Mouse (Mus musculus): Measurements from ENCODE around the gene Pax7. TPM values are rescaled to one million over a fixed set of nuclear protein-coding genes. Genes with fewer than 3 reads are reported as not detected.

Pax7 gene
- total RNA-seq, 1 experiment from 2014 or later, result not detected

DNA sequence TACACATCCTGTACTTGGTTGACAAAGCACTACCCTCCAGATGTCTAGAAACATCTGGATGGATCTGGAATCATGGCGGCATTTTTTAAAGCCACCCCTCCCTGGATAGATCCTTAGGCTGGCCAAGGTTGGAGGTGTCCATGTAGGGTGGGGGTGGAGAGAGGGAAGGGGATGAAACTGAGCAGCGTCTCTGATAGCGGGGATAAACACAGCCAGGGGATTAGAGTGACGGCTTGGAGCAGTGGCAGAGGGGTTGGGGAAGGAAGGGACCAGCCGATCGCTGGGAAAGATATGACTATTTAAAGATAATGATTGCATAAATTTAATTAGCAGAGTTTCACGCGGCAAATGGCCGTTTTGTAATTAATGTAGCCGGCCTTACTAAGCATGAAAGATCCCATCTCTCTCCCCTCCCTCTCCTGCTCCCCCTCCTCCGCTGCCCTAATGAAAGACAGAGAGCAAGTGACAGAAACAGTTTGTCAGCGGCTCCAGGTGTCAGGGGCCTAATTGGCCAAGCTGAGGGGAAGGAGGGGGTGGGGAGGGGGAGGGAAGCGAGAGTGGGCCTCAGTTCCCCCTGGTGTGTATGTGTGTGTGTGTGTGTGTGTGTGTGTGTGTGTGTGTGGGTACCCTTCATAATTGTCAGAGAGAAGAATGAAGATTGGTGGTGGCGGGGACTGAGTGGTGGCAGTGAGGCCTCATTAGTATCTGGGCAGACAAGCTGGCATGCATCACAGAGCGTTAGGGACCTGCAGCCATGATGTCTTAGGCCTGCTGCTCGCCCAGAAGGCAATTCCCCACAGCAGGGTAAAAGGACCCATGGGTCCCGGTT, 74.6 kb downstream of the Pax7 start:
- ATAC-seq (replicated peaks; ENCODE audit: low read depth, poor library complexity, severe bottlenecking), result no peak

GRCm38 (mm10) chr4:139756931-139757330, 76.4 kb downstream of the Pax7 start:
- ATAC-seq (replicated peaks; ENCODE audit: low read depth, poor library complexity, severe bottlenecking), result no peak

DNA sequence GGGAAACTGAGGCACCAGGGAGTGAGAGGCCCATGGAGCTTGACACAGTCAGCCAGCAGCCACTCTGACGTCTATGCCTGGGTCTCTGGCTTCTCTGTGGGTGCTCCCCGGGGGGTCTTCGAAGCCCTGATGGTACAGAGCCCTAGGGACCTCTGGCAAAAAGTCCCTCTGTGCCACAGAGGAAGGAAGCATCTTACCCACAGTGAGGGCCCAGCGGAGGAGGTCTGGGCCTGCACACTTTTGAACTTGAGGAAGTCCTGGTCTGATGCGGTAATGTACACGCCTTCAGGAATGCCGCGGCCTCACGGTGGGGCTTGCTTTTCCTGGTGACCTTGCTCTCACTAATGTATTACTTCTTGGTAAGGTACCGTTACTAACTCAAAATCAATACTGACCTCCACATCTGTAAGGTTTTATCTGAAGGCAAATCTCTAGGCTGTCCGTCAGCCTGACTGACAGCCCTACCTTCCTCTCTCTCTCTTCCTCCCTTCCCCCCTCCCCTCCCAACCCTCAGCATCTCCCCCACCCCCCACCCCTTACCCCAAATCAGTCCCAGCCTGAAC, 79.1 kb downstream of the Pax7 start:
- ATAC-seq (replicated peaks; ENCODE audit: low read depth, poor library complexity, severe bottlenecking), result peak; percentile 56; the same call in 1 of the 2 replicates

- no peak for ATAC-seq (replicated peaks; ENCODE audit: low read depth, poor library complexity, severe bottlenecking)
These were observed 82.4 kb downstream of the Pax7 start for GRCm38 (mm10) chr4:139750926-139751325.

DNA sequence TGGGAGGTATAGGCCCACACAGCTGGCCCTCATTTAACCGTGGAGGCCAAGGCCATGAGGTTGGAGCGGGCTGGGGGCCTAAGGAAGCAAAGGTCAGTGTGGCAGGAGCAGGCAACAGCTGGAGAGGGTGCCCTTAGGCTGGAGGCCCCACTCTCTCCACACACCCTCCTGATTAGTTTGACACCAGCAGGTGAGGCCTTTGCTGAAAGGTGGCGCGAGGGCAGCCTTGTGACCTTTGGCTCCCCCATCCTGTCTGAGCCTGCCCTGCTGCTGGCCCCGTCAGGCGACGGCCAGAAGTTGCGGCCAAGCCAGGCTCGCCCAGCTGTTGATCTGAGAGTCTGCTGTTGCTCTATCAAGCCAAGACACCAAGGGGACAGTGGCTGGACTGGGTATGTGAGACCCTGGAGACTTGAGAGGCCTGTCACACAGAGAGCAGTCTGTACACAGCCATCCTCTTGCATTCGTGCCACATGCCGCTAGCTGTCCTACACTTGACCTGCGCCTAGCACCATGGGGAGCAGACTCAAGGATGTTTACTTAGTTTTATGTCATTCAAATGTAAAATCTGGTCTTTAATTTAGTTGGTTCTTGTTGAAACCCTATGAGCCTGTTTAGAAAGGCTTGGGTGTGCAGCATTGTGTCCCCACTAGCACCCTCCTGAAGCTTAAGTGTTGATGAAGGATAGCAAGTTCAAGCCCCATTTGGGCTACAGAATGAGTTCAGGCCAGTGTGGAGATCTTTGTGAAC, 86.0 kb downstream of the Pax7 start:
- ATAC-seq (replicated peaks; ENCODE audit: low read depth, poor library complexity, severe bottlenecking), result no peak

- ATAC-seq (replicated peaks; ENCODE audit: low read depth, poor library complexity, severe bottlenecking), result peak; percentile 52; the same call in 1 of the 2 replicates
These were observed 87.2 kb downstream of the Pax7 start for GRCm38 (mm10) chr4:139746177-139746576.

GRCm38 (mm10) chr4:139744765-139745395, 88.4 kb downstream of the Pax7 start:
- ATAC-seq (replicated peaks; ENCODE audit: low read depth, poor library complexity, severe bottlenecking), result no peak

DNA sequence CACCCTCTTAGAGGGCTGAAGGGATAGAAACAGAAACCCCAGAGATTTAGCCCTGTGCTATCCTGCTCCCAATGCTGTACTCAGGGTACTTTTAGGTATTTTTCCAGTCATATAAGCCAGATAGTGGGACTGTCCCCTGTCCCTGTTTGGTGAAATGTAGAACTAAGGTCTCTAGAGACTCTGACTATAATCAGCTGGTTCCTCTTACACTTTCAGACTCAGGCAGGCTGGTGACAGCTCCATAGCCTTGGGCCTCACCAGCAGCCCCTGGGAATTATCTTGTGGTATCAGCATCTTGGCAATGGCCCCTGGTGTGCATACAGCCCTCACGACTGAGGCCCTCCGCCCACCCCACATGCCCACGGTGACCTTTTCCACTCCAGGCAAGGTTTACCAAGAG, 89.7 kb downstream of the Pax7 start:
- ATAC-seq (replicated peaks; ENCODE audit: low read depth, poor library complexity, severe bottlenecking), result no peak

GRCm38 (mm10) chr4:139737035-139737434, 96.3 kb downstream of the Pax7 start:
- ATAC-seq (replicated peaks; ENCODE audit: low read depth, poor library complexity, severe bottlenecking), result no peak

DNA sequence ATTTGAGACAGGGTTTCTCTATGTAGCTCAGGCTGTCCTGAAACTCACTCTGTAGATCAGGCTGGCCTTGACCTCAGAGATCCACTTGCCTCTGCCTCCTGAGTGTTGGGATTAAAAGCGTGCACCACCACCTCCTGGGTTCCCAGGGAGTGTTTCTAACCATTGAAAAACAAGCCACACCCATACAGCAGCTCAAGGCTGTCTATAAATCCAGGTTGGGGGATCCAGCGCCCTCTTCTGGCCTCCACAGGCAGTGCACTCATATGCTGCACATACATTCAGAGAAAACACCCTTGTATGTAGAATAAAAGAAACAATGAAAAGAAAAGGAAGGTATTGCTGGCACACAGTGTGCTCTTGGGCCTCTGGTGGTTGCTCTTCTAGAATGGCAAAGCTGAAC, 106.2 kb downstream of the Pax7 start:
- no peak for ATAC-seq (replicated peaks; ENCODE audit: low read depth, poor library complexity, severe bottlenecking)

GRCm38 (mm10) chr4:139725421-139725820, 107.9 kb downstream of the Pax7 start:
- no peak for ATAC-seq (replicated peaks; ENCODE audit: low read depth, poor library complexity, severe bottlenecking)

DNA sequence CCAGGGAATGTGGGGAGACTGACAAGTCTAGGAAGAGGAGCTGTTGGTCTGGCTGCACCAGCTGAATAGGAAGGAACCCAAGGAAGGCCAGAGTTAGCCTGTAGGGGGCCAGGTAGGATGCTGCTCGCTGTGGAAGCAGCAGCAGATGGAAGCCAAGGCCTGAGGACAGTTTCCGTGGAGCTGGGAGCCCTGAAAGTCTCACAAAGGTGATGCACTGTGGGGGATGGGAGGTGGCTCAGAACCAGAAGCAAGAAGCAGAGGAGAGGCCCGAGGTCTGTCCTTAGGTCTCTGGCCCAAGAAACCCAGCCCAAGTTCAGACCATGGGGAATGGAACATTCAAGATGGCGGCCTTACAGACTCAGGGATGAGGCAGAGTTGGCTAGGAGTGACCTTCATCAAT, 109.0 kb downstream of the Pax7 start:
- no peak for ATAC-seq (replicated peaks; ENCODE audit: low read depth, poor library complexity, severe bottlenecking)

- ATAC-seq (replicated peaks; ENCODE audit: low read depth, poor library complexity, severe bottlenecking), result no peak
These were observed 114.3 kb downstream of the Pax7 start for GRCm38 (mm10) chr4:139718978-139719377.

DNA sequence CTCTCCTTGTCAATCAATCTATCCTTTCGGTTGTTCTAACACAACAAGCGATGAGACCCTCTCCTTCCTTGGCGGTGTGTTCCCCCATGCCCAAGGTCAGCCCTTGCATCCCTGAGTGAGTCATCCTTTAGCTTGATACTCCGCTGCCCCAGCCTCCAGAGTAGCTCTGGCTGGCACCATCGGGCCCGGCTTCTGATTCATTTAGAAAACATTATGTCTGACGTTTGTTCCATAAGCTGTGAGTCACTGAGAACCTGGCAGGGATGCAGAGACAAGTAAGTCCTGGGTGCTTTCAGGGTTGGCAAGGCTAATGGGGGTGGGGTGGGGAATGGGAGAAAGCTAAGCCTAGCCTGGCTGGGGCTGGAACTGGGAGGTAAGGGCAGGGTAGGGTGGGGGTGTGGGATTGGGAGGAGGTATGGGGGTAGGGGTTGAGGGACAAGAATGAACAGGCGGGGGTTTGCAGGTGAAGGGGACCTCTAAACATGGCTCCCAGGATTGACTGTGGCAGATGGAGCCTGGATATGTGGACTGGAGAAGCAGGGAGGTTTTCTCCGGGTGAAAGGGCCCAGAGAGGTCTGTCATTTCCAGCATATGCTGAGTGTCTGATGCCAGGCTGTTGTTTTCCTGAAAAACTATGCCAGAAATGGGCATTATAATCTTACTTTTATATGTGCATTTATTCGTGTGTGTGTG, 116.7 kb downstream of the Pax7 start:
- no peak for ATAC-seq (replicated peaks; ENCODE audit: low read depth, poor library complexity, severe bottlenecking)

DNA sequence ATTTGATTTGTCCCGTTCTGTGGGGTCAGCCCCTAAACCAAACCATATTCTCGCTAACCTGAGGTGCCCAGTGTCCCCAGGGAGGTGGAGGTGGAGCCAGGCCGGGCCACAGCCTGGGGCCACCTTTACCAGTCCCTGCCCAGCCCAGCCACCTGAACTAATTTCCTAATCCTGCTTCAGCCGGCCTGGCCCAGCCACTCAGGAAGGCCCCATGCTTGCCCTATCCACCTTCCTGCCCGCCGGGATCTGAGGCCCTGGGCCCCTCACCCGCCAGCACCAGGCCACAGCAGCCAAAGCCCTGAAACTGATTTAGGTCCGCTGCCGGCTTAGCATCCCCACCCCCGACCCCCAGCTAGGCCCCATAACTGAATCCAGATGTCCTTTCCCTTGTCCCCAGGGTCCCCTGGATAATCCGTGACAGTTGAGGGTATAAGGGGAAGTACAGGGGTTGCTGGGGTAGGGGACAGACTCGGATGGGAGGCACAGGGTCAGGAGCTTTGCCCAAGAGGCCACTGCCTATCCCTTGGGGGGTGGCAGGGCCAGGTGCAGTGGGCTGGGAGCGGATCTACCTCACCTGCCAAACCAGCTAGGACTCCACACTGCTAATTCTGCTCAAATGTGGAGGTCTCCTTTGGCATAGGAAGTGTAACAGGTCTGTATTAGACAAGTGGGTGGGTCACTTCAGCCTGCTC, 117.9 kb downstream of the Pax7 start:
- no peak for ATAC-seq (replicated peaks; ENCODE audit: low read depth, poor library complexity, severe bottlenecking)

DNA sequence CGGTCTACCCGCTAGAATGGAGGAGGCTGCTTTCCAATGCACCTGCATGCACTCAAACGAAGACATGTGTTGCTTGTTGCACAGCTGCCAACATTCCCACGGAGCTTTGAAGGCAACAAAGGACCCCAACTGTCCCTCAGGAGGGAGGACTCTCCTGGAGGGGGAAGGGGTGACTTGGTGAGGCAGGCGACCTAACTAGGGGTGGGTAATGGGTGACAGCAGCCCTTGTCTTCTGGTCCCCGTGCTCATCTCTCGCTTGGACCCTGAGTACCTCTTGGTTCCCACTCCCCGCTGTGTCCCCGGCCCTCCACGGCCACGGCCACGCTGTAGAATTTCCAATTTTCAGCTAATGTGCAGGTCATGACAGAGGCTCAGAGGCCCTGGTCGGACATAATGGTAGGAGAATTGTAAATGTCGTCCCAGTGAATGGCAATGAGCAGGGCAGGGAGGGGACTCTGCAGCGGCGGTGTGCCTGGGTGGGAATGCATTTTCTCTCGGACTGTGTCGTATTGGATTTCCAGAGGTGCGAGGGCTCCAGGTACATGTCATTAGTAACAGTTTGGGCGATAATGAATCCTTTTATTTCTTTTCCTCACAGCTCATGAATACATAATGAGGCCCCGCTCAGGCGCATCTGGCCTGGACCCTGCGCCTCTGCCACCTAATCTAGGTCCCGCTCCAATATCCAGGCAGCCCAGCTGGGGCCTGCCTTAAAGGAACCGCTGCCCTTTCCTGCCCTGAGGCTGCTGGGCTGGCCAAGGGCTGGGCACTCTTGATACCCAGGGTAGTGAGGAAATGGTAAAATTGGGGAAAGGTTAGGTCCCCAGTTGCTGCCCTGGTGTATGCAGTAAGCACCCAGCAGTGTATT, 122.6 kb downstream of the Pax7 start:
- ATAC-seq (replicated peaks; ENCODE audit: low read depth, poor library complexity, severe bottlenecking), result no peak

GRCm38 (mm10) chr4:139705986-139706385, 127.3 kb downstream of the Pax7 start:
- ATAC-seq (replicated peaks; ENCODE audit: low read depth, poor library complexity, severe bottlenecking), result no peak

- ATAC-seq (replicated peaks; ENCODE audit: low read depth, poor library complexity, severe bottlenecking), result no peak
These were observed 129.9 kb downstream of the Pax7 start for GRCm38 (mm10) chr4:139703468-139703867.

DNA sequence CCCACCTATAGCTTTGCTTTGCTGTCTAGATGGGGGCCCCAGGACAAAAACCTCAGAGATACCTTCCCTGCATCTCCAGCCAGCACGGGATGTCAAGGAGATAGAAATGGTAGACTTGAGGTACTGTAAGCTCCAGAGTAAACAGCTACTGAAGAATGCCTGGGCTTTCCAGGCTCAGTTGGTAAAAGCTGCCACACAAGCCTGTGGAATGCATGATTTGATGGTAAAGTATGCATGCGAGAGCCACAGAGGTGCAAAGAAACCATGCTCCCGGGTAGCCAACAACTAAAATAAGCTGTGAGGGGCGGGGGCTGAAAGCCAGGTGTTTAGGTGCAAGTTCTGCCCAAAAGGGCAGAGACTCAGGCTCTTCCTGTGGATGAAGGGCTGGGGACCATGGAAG, 130.4 kb downstream of the Pax7 start:
- ATAC-seq (replicated peaks; ENCODE audit: low read depth, poor library complexity, severe bottlenecking), result no peak
